ENCODE assay signal across 8 mouse cellular contexts in genomic region chr1:23255925-23256629, GRCm38 (mm10).
DNase-seq lines count a peak whose midpoint lies in the region; ATAC-seq and TF ChIP-seq lines count a peak whose summit lies in the region.

No protein-coding gene starts in this region.

- POLR2A ChIA-PET in Patski (lab: Charles Lee) = interaction anchor here (0.6 to 2.8 kb wide), 2 partner anchors 16 to 67 kb away, joined by 14 to 16 read pairs; no protein-coding TSS in a partner anchor

- WGBS in hindbrain, embryonic 10.5 days = under 1% methylated on average over 77 of the region's 80 CpGs
- under 1% methylated on average over 55 of the region's 80 CpGs for WGBS in lung, embryonic 15.5 days
- WGBS in thymus, adult 2 months = 2% methylated on average over 76 of the region's 80 CpGs

- TF ChIP-seq POLR2A in thymus, adult 2 months (IDR thresholded peaks at IDR 0.05; ENCODE audit: control insufficient read depth, extremely low read depth, insufficient read depth, low read length, poor library complexity) = 0 out of 2 replicates have a peak, but pooled peaks have one; percentile 22

- CTCF ChIA-PET in Patski (lab: Charles Lee) = interaction anchor here (2.5 kb wide), 1 partner anchor 30 kb away, joined by 10 read pairs; no protein-coding TSS in a partner anchor

- peak overlapping the region; percentile 86 for H3K9ac ChIP-seq in lung, embryonic 15.5 days

- no peak for TF ChIP-seq CTCF in Patski (IDR thresholded peaks at IDR 0.05)
- TF ChIP-seq CTCF in thymus, adult 2 months (IDR thresholded peaks at IDR 0.05; ENCODE audit: borderline replicate concordance, control insufficient read depth, extremely low read depth, insufficient read depth, low read length, poor library complexity) = no peak

- peak overlapping the region; percentile 97 for H3K27ac ChIP-seq in hindbrain, embryonic 10.5 days
- H3K27ac ChIP-seq in lung, embryonic 15.5 days = peak overlapping the region; percentile 92
- no peak overlapping the region for H3K27ac ChIP-seq in thymus, adult 2 months (ENCODE audit: control insufficient read depth, insufficient read depth, low read length)

- H3K36me3 ChIP-seq in hindbrain, embryonic 10.5 days = 0 out of 2 replicates have a peak, but pooled peaks cover under 1% of the 10 kb centered on the region
- no peaks in the 10 kb centered on the region for H3K36me3 ChIP-seq in lung, embryonic 15.5 days
- no peaks in the 10 kb centered on the region for H3K36me3 ChIP-seq in thymus, adult 2 months (ENCODE audit: control insufficient read depth, insufficient read depth, low read length)

- peaks cover 21% of the 10 kb centered on the region for H3K4me1 ChIP-seq in hindbrain, embryonic 10.5 days (replicated peaks)
- H3K4me1 ChIP-seq in lung, embryonic 15.5 days = peaks cover 21% of the 10 kb centered on the region
- H3K4me1 ChIP-seq in thymus, adult 2 months (replicated peaks; ENCODE audit: control insufficient read depth, insufficient read depth, low read length) = peaks cover 3% of the 10 kb centered on the region; the same call in 1 of the 2 replicates

- peak overlapping the region; percentile 73 for H3K4me2 ChIP-seq in lung, embryonic 15.5 days

- in situ Hi-C loops in Patski (cut with MboI; ENCODE audit: low pct_unique_long_range_greater_than_20kb) = loop anchor here (25.0 kb wide), 1 partner anchor 856 kb away; the partner anchor contains the start of gene Fam135a

- H3K27me3 ChIP-seq in Patski = no peaks in the 10 kb centered on the region
- H3K27me3 ChIP-seq in hindbrain, embryonic 10.5 days (ENCODE audit: insufficient read depth, poor library complexity, severe bottlenecking) = peaks cover 4% of the 10 kb centered on the region; the same call in 1 of the 2 replicates
- H3K27me3 ChIP-seq in lung, embryonic 15.5 days = no peaks in the 10 kb centered on the region
- peaks cover 3% of the 10 kb centered on the region; the same call in 1 of the 2 replicates for H3K27me3 ChIP-seq in thymus, adult 2 months (ENCODE audit: control insufficient read depth, insufficient read depth, low read length)

- no peaks in the 10 kb centered on the region for H3K9me3 ChIP-seq in hindbrain, embryonic 10.5 days
- H3K9me3 ChIP-seq in lung, embryonic 15.5 days = no peaks in the 10 kb centered on the region

- peak; percentile 99 for ATAC-seq in Patski
- ATAC-seq in lung, embryonic 15.5 days (ENCODE audit: borderline replicate concordance, extremely low read depth, low FRiP score, low TSS enrichment) = peak; percentile 100

- no peak for DNase-seq in Patski (ENCODE audit: low read depth, low spot score)
- peak; percentile 99 for DNase-seq in cerebellum, postnatal 10 days
- DNase-seq in frontal cortex, adult 2 months (ENCODE audit: extremely low spot score in 1 of 2, low spot score in 1 of 2) = peak; percentile 89 to 95
- peak; percentile 95 for DNase-seq in hindbrain, embryonic 10.5 days (ENCODE audit: low spot score)
- peak; percentile 84 for DNase-seq in layer of hippocampus, adult 9-10 months (ENCODE audit: low spot score)
- peak; percentile 95 for DNase-seq in ovary, adult 18-20 months (ENCODE audit: low spot score)
- DNase-seq in thymus, adult 2 months = peak; percentile 79

- peak overlapping the region; percentile 80 for H3K4me3 ChIP-seq in hindbrain, embryonic 10.5 days
- H3K4me3 ChIP-seq in lung, embryonic 15.5 days = peak overlapping the region; percentile 78
- H3K4me3 ChIP-seq in thymus, adult 2 months (ENCODE audit: control insufficient read depth, insufficient read depth, low read length) = peak overlapping the region; percentile 57
